12 mouse cellular contexts compared by ENCODE assay signal in the genomic region with DNA sequence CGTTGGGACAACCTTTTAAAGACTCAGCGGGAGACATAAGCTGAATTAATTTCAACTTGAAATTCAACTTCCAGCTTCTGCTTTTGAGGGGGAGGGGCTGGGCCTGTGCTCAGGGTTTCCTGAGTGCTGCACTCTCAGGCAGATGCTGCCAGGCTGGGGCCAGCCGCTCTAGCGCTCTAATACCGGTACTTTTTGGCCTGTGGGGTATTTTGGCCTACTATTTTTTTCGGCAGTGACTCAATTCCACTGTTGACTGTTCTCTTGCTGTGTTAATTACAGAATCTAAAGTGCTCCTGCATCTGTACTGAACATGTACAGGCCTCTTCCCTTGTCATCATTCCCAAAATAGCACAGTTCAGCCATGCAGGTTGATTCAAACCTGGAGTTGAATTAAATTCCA. TPM values are rescaled to one million over a fixed set of nuclear protein-coding genes. Genes with fewer than 3 reads are reported as not detected.
A peak's percentile ranks its signal among the peaks of the same experiment; 100 is the strongest.
DNase-seq lines count a peak whose midpoint lies in the region; ATAC-seq lines count a peak whose summit lies in the region.
"Had no signal": no experiment of that assay in that cellular context is flagged by ENCODE, and none has a peak within 500 bp of the region (broad histone marks: within the 10 kb centered on the region; RNA-seq: fewer than 3 reads in every experiment).

No protein-coding gene starts in this region.

- no peaks in the 10 kb centered on the region for H3K27me3 ChIP-seq in heart, embryonic 15.5 days
- H3K27me3 ChIP-seq in heart, embryonic 11.5 days (ENCODE audit: control insufficient read depth, insufficient read depth, low read length), result no peaks in the 10 kb centered on the region
- H3K27me3 ChIP-seq in neural tube, embryonic 15.5 days (replicated peaks), result no peaks in the 10 kb centered on the region
- no peaks in the 10 kb centered on the region for H3K27me3 ChIP-seq in embryonic facial prominence, embryonic 14.5 days (replicated peaks; ENCODE audit: control insufficient read depth, insufficient read depth, low read length)
- no peaks in the 10 kb centered on the region for H3K27me3 ChIP-seq in stomach, embryonic 14.5 days (ENCODE audit: control insufficient read depth, insufficient read depth, low read length)

- H3K9ac ChIP-seq in heart, embryonic 15.5 days, result no peak overlapping the region
- no peak overlapping the region for H3K9ac ChIP-seq in heart, embryonic 11.5 days (ENCODE audit: low read depth, low read length)
- no peak overlapping the region for H3K9ac ChIP-seq in neural tube, embryonic 15.5 days (replicated peaks)
- no peak overlapping the region for H3K9ac ChIP-seq in embryonic facial prominence, embryonic 14.5 days (ENCODE audit: low read depth, low read length)
- no peak overlapping the region for H3K9ac ChIP-seq in stomach, embryonic 14.5 days (replicated peaks; ENCODE audit: low read depth, low read length)

- no peaks in the 10 kb centered on the region for H3K9me3 ChIP-seq in heart, embryonic 15.5 days (replicated peaks)
- H3K9me3 ChIP-seq in heart, embryonic 11.5 days (replicated peaks; ENCODE audit: control insufficient read depth, low read length), result no peaks in the 10 kb centered on the region
- H3K9me3 ChIP-seq in neural tube, embryonic 15.5 days (replicated peaks), result no peaks in the 10 kb centered on the region
- no peaks in the 10 kb centered on the region for H3K9me3 ChIP-seq in embryonic facial prominence, embryonic 14.5 days (ENCODE audit: control insufficient read depth, low read length)
- H3K9me3 ChIP-seq in stomach, embryonic 14.5 days (ENCODE audit: control insufficient read depth, low read depth, low read length), result no peaks in the 10 kb centered on the region

- H3K27ac ChIP-seq in heart, embryonic 15.5 days, result peak overlapping the region; percentile 63
- H3K27ac ChIP-seq in heart, embryonic 11.5 days (ENCODE audit: low read depth, low read length), result no peak overlapping the region
- H3K27ac ChIP-seq in neural tube, embryonic 15.5 days (replicated peaks), result no peak overlapping the region
- peak overlapping the region; percentile 6; the same call in 1 of the 2 replicates for H3K27ac ChIP-seq in embryonic facial prominence, embryonic 14.5 days (replicated peaks; ENCODE audit: low read depth, low read length)
- 0 out of 2 replicates have a peak overlapping the region, but pooled peaks have one; percentile 12 for H3K27ac ChIP-seq in stomach, embryonic 14.5 days (ENCODE audit: low read length)

- no peaks in the 10 kb centered on the region for H3K36me3 ChIP-seq in heart, embryonic 15.5 days
- H3K36me3 ChIP-seq in heart, embryonic 11.5 days (ENCODE audit: control insufficient read depth, insufficient read depth, low read length), result no peaks in the 10 kb centered on the region
- no peaks in the 10 kb centered on the region for H3K36me3 ChIP-seq in neural tube, embryonic 15.5 days
- H3K36me3 ChIP-seq in embryonic facial prominence, embryonic 14.5 days (ENCODE audit: control insufficient read depth, insufficient read depth, low read length), result no peaks in the 10 kb centered on the region
- H3K36me3 ChIP-seq in stomach, embryonic 14.5 days (ENCODE audit: control insufficient read depth, insufficient read depth, low read length), result no peaks in the 10 kb centered on the region

- 37% methylated on average over 6 of the region's 6 CpGs for WGBS in heart, embryonic 15.5 days
- 49% methylated on average over 6 of the region's 6 CpGs for WGBS in heart, embryonic 11.5 days (ENCODE audit: insufficient replicate concordance)
- WGBS in neural tube, embryonic 15.5 days, result 43% methylated on average over 6 of the region's 6 CpGs
- WGBS in embryonic facial prominence, embryonic 14.5 days, result 17% methylated on average over 6 of the region's 6 CpGs
- whole genome bisulfite sequencing in stomach, embryonic 14.5 days, result 38% methylated on average over 6 of the region's 6 CpGs

- no peak overlapping the region for H3K4me2 ChIP-seq in heart, embryonic 15.5 days
- H3K4me2 ChIP-seq in heart, embryonic 11.5 days, result no peak overlapping the region
- H3K4me2 ChIP-seq in neural tube, embryonic 15.5 days, result no peak overlapping the region
- H3K4me2 ChIP-seq in embryonic facial prominence, embryonic 14.5 days (ENCODE audit: low read depth, low read length), result no peak overlapping the region
- no peak overlapping the region for H3K4me2 ChIP-seq in stomach, embryonic 14.5 days (replicated peaks; ENCODE audit: low read depth, low read length)

- ATAC-seq in heart, embryonic 15.5 days (replicated peaks; ENCODE audit: insufficient number of reproducible peaks, insufficient read depth, low FRiP score, low read depth), result no peak
- ATAC-seq in heart, embryonic 11.5 days (replicated peaks; ENCODE audit: insufficient number of reproducible peaks, low FRiP score, low TSS enrichment), result no peak
- 0 out of 2 replicates have a peak, but pooled peaks have one; percentile 37 for ATAC-seq in neural tube, embryonic 15.5 days (ENCODE audit: low FRiP score)
- peak; percentile 54; the same call in 1 of the 2 replicates for ATAC-seq in embryonic facial prominence, embryonic 14.5 days (ENCODE audit: low read depth)
- ATAC-seq in stomach, embryonic 14.5 days (ENCODE audit: insufficient number of reproducible peaks, insufficient read depth, low FRiP score, low read depth), result no peak
- no peak for ATAC-seq in megakaryocyte, adult 5-6 weeks (ENCODE audit: poor library complexity, severe bottlenecking)

- no peak for DNase-seq in neural tube, embryonic 10.5 days (ENCODE audit: extremely low spot score, low spot score)
- peak; percentile 77 for DNase-seq in embryonic facial prominence, embryonic 14.5 days (ENCODE audit: low spot score)
- no peak for DNase-seq in cerebellum, adult 9-11 months
- DNase-seq: cerebellum, postnatal 25 days; kidney, postnatal 4 days; lung, postnatal 10 days had no signal

- H3K4me1 ChIP-seq in heart, embryonic 15.5 days (replicated peaks), result peaks cover 22% of the 10 kb centered on the region
- peaks cover 12% of the 10 kb centered on the region for H3K4me1 ChIP-seq in heart, embryonic 11.5 days (ENCODE audit: control insufficient read depth, insufficient read depth, low read length)
- peaks cover 22% of the 10 kb centered on the region for H3K4me1 ChIP-seq in neural tube, embryonic 15.5 days
- H3K4me1 ChIP-seq in embryonic facial prominence, embryonic 14.5 days (ENCODE audit: control insufficient read depth, insufficient read depth, low read length), result peaks cover 15% of the 10 kb centered on the region
- H3K4me1 ChIP-seq in stomach, embryonic 14.5 days (ENCODE audit: control insufficient read depth, insufficient read depth, low read length), result peaks cover 16% of the 10 kb centered on the region

- no peak overlapping the region for H3K4me3 ChIP-seq in heart, embryonic 15.5 days
- no peak overlapping the region for H3K4me3 ChIP-seq in heart, embryonic 11.5 days (ENCODE audit: low read depth, low read length)
- no peak overlapping the region for H3K4me3 ChIP-seq in neural tube, embryonic 15.5 days (replicated peaks)
- no peak overlapping the region for H3K4me3 ChIP-seq in embryonic facial prominence, embryonic 14.5 days (ENCODE audit: low read depth, low read length)
- H3K4me3 ChIP-seq in stomach, embryonic 14.5 days (ENCODE audit: low read depth, low read length), result no peak overlapping the region
- H3K4me3 ChIP-seq: myocyte had no signal

RNA-seq across cellular contexts. Expression of gene Tnfrsf19, which starts 58.1 kb away (rescaled TPM):
- 16.7 and 22.8 TPM in 2 replicates for polyA plus RNA-seq in heart, embryonic 15.5 days (2015; fragmentation: Nextera tagmentation; extraction: Ambion mirVana)
- 29.6 and 30.1 TPM in 2 replicates for polyA plus RNA-seq in heart, embryonic 11.5 days (2014; fragmentation: Nextera tagmentation; extraction: Ambion mirVana)
- polyA plus RNA-seq in neural tube, embryonic 15.5 days (2015; fragmentation: Nextera tagmentation; extraction: Ambion mirVana), result 28.8 and 30.3 TPM in 2 replicates
- polyA plus RNA-seq in embryonic facial prominence, embryonic 14.5 days (2014; fragmentation: Nextera tagmentation; extraction: Ambion mirVana), result 94.1 and 99.9 TPM in 2 replicates
- 42.0 and 44.0 TPM in 2 replicates for polyA plus RNA-seq in stomach, embryonic 14.5 days (2014; fragmentation: Nextera tagmentation; extraction: Ambion mirVana)
- total RNA-seq in megakaryocyte, adult 5-6 weeks (2015), result 0.16 TPM in 1 of 2 replicates, not detected in the other
- 0.29 and 0.45 TPM in 2 replicates for total RNA-seq in megakaryocyte, adult 5-6 weeks (2017)

Comparison
In these comparisons a context has a peak if more than half of its experiments do, and no peak if none do; other contexts are left out.
1. H3K27ac ChIP-seq: peak in heart, embryonic 15.5 days (single experiment), embryonic facial prominence, embryonic 14.5 days (single experiment) and stomach, embryonic 14.5 days (single experiment); none in heart, embryonic 11.5 days (single experiment) and neural tube, embryonic 15.5 days (single experiment).
2. ATAC-seq: peak in neural tube, embryonic 15.5 days (single experiment) and embryonic facial prominence, embryonic 14.5 days (single experiment); none in heart, embryonic 15.5 days (single experiment), heart, embryonic 11.5 days (single experiment), stomach, embryonic 14.5 days (single experiment) and megakaryocyte, adult 5-6 weeks (single experiment).